Mouse (Mus musculus) left cerebral cortex, postnatal 4 days (tissue): ENCODE results near the gene Col9a3. TPM values are rescaled to one million over a fixed set of nuclear protein-coding genes. Genes with fewer than 3 reads are reported as not detected.

Source experiments
- DNase-seq: peaks from one replicate; pipeline ENCODE4 v3.0.0-alpha.2; 2022
- intact Hi-C: fragments of 180-260 bp; cut with DNase I; formaldehyde crosslinking; loops from one replicate; pipeline ENCODE4 v1.15.1; 2025
- total RNA-seq, 2 experiments: library from RNA; stranded (reverse); gene quantifications; 2 replicates each; pipeline ENCODE4 v1.2.3; 2021

Gene Col9a3
- 10 to 100 TPM; 22.5 to 22.6 TPM for total RNA-seq

DNA sequence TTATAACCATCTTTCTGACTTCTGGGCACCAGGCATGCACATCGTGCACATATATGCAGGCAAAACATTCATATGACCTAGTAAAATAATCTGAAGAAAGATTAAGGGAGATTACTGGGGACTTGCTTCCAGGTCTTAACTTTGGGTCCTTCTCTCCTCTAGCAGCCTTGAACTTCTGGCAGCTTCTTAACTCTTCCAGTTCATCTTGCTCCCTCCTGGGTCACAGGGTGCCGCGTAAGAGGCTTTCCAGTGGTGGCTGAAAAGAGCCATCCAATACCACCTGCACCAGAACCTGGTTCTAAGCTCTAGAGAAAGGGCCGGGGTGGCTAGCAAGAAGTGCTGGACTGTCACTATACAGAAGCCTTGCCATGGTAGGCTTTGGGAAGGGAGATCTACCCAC is at the start of gene Col9a3:
TSS of gene Col9a3 (plus strand) at position 301 of the 400 bp plus-strand sequence.
- intact Hi-C loops: no loop called here
- no peak for DNase-seq

GRCm38 (mm10) chr2:180552340-180552739 is 45.2 kb upstream of the Col9a3 start:
- DNase-seq: no peak
- intact Hi-C loops: no loop called here

DNA sequence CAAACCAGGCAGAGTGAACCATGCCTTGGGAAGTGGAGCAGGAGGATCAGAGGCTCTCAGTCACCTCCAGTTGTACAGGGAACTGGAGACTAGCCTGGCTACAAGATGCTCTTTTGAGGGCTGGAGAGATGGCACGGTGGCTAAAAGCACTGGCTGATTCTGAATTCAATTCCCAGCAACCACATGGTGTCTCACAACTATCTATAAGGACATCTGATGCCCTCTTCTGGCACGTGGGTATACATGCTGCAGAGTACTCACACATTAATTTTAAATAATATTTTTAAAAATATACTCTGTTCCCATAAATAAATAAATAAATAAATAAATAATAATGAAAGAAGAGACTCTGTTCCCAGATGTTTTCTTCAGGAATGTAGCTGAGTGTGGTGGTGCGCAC is 42.4 kb upstream of the Col9a3 start:
- DNase-seq: peak; percentile 13
- intact Hi-C loops: no loop called here

DNA sequence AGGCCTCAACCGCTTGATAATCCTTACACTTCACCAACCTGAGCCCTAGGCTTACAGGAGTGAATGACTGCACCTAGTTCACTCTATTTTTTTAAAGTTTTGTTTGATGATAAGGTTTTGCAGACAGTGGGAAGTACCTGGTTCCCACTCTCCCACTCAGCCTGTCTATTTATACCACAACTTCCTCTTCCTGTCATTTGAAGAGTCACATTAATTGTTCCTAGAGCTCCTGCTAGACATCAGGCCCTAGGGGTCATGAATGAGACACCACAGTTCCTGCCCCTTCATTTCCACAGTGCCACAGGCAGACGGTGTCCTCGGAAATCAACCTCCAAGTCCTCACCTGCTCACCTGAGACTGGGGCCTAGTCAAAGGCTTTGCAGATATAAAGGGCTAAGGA is 41.1 kb upstream of the Col9a3 start:
- intact Hi-C loops: no loop called here

DNA sequence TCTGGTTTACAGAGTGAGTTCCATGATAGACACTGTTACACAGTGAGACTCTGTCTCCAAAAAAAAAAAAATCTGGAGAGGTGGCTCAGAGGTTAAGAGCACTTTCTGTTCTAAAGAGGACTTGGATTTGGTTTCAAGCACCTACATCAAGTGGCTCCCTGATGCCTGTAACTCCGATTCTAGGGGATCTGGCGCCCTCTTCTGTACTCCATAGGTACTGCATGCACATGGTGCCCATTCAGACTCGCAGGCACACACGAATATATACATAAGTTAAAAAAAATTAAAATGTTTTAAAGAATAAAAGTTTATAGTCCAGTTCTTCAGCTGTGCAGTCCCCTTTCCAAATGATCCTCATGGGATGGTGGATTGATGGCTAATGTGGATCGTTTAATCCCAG is 37.3 kb upstream of the Col9a3 start:
- intact Hi-C loops: loop anchor here (5.0 kb wide), 1 partner anchor 88 kb away; no protein-coding TSS in a partner anchor
- no peak for DNase-seq

More for the DNA sequence above, 41.1 kb upstream of the Col9a3 start:
- DNase-seq: no peak

GRCm38 (mm10) chr2:180562146-180562545 is 35.4 kb upstream of the Col9a3 start:
- intact Hi-C loops: loop anchor here (5.0 kb wide), 1 partner anchor 90 kb away; no protein-coding TSS in a partner anchor

GRCm38 (mm10) chr2:180563296-180563695 is 34.3 kb upstream of the Col9a3 start:
- no peak for DNase-seq
- intact Hi-C loops: loop anchor here (5.0 kb wide), 1 partner anchor 91 kb away; no protein-coding TSS in a partner anchor

More at GRCm38 (mm10) chr2:180562146-180562545, 35.4 kb upstream of the Col9a3 start:
- no peak for DNase-seq

GRCm38 (mm10) chr2:180563841-180564240 is 33.7 kb upstream of the Col9a3 start:
- intact Hi-C loops: loop anchor here (5.0 kb wide), 1 partner anchor 92 kb away; no protein-coding TSS in a partner anchor
- DNase-seq: peak; percentile 18

- DNase-seq: peak; percentile 63
- intact Hi-C loops: no loop called here
Measured at GRCm38 (mm10) chr2:180566240-180566913, 31.2 kb upstream of the Col9a3 start.

GRCm38 (mm10) chr2:180569028-180569643 is 28.5 kb upstream of the Col9a3 start:
- intact Hi-C loops: no loop called here
- DNase-seq: peak; percentile 80

- DNase-seq: no peak
- intact Hi-C loops: loop anchor here (5.0 kb wide), 1 partner anchor 299 kb away; no protein-coding TSS in a partner anchor
Measured at GRCm38 (mm10) chr2:180576482-180576881, 21.1 kb upstream of the Col9a3 start.

DNA sequence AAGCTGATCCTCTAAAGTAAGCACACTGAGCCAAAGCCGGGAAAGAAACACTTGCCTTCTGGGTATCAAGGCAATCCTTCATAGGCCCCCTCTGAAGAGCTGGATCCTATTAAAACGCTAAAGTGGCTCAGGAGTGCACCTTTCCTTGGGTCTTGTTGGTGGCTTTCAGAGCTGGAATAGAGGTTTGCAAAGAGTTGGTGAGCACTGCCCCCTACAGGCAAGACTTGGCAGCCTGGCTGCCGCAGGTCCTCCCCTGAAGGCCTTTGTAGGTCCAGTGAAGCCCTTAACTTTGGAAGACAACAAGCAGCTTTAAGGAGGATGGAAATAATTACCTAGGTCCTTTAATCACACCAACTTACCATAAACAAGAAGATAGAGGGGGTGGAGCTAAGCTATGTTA is 18.9 kb upstream of the Col9a3 start:
- peak; percentile 80 for DNase-seq
- intact Hi-C loops: loop anchor here (2.0 to 5.0 kb wide), 2 partner anchors 106 to 301 kb away; no protein-coding TSS in a partner anchor

GRCm38 (mm10) chr2:180581002-180581401 is 16.6 kb upstream of the Col9a3 start, which contains the start of gene Mrgbp:
Gene Mrgbp (plus strand): TSS chr2:180581304.
- intact Hi-C loops: loop anchor here (10.0 kb wide), 2 partner anchors 164 to 194 kb away; partner anchors contain the start of gene Bhlhe23
- DNase-seq: no peak

GRCm38 (mm10) chr2:180582481-180583153 is 15.0 kb upstream of the Col9a3 start:
- intact Hi-C loops: loop anchor here (10.0 kb wide), 2 partner anchors 162 to 192 kb away; partner anchors contain the start of gene Bhlhe23
- DNase-seq: peak; percentile 98

DNA sequence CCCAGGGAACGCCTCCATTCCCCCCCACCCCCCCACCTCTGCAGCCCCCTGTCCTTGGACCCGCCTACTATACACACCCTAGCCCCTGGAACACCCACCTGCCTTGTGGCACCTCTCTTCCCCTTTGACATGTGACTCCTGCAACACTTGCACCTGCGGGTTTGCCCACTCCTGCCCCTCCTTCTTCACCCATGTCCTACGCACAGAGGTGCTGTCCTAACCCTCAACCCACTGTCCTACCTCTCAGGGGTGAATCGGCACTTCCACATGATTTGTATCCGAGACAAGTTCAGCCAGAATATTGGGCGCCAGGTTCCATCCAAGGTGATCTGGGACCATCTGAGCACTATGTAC is 14.5 kb upstream of the Col9a3 start:
- DNase-seq: no peak
- intact Hi-C loops: loop anchor here (10.0 kb wide), 2 partner anchors 162 to 192 kb away; partner anchors contain the start of gene Bhlhe23

DNA sequence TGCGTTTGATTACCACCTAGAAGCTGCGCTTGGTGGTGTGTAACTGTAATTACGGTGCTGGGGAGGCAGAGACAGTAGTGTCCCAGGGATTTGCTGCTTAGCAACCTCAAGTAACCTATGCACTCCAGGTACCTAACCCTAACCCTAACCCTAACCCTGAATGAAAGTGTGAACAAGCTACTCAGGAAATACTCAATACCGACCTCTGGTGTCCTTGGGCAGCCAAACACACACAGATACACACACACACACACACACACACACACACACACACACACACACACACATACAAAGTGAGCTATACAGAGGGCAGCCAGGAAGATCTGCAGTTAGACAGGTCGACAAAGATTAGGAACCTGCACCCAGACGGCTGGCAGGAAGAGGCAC is 8.9 kb upstream of the Col9a3 start:
- intact Hi-C loops: loop anchor here (10.0 kb wide), 2 partner anchors 156 to 186 kb away; partner anchors contain the start of gene Bhlhe23

GRCm38 (mm10) chr2:180589123-180589831 is 8.3 kb upstream of the Col9a3 start, which contains the start of gene Ogfr:
Gene Ogfr (plus strand): TSS chr2:180589245.
- intact Hi-C loops: loop anchor here (10.0 kb wide), 2 partner anchors 156 to 186 kb away; partner anchors contain the start of gene Bhlhe23
- DNase-seq: peak; percentile 86

More for the DNA sequence above, 8.9 kb upstream of the Col9a3 start:
- DNase-seq: no peak

DNA sequence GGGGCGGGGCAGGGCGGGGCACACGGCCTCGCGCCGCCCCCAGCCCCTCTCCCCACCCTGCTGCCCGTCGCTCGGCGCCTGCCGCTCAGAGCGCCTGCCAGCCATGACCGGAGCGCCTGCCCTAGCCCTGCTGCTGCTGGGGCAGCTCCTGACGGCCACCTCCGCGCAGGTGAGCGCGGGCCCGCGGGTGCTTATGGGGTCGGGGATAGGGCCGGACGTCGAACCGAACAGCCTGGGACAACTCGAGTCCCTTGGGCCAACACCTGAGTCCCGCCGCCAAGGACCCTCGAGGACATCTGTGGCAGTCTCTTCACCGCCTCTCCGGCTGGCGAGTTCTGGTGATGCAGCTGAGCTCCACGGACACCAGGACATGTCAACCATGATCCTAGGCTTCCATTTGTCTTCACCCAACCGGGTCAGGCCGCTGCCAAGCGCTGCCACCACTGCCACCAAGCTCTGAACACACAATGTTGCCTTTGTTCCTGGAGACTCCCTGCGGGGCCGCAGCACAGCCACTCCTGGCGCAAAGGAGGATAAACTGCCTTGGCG is 641 bp downstream of the Col9a3 start:
- intact Hi-C loops: no loop called here
- peak; percentile 80 for DNase-seq

GRCm38 (mm10) chr2:180600569-180601021 is 3.0 kb downstream of the Col9a3 start:
- DNase-seq: peak; percentile 97
- intact Hi-C loops: no loop called here

- intact Hi-C loops: no loop called here
- no peak for DNase-seq
Measured at GRCm38 (mm10) chr2:180604781-180605180, 7.2 kb downstream of the Col9a3 start.
